Mouse (Mus musculus) right cerebral cortex, postnatal 10 days (tissue): ENCODE measurements around the gene Myo16.
A peak's percentile ranks its signal among the peaks of the same experiment; 100 is the strongest.

ENCODE experiments used
- DNase-seq, 2 experiments: peaks; one replicate each; pipeline ENCODE4 v3.0.0; 2021; ENCODE audit warnings: low spot score in 2 of 2

Gene Myo16

DNA sequence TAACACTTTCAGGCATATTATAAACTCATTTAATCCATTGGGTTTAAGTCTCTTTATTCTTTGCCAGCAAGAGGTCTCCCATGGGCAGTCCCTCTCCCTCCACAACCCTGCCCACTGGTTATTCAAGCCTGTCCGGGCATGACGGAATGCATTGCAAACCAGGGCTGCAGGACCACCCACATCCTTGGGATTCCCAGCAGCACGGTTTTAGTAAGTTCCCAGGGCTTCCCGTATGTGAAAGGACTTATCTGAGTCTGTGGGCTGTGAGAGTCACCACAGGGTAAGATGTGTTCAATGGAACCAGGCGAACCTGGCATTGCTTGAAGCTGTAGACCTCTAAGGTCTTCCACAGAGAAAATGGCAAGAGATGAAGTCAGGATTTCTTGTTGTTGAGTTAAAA, 471.6 kb downstream of the Myo16 start:
- DNase-seq: no peak

- DNase-seq: no peak
Measured at GRCm38 (mm10) chr8:10628725-10629124, 475.0 kb downstream of the Myo16 start.

- DNase-seq: no peak
Measured at GRCm38 (mm10) chr8:10629862-10630261, 476.2 kb downstream of the Myo16 start.

GRCm38 (mm10) chr8:10631006-10631405, 477.3 kb downstream of the Myo16 start:
- no peak for DNase-seq

DNA sequence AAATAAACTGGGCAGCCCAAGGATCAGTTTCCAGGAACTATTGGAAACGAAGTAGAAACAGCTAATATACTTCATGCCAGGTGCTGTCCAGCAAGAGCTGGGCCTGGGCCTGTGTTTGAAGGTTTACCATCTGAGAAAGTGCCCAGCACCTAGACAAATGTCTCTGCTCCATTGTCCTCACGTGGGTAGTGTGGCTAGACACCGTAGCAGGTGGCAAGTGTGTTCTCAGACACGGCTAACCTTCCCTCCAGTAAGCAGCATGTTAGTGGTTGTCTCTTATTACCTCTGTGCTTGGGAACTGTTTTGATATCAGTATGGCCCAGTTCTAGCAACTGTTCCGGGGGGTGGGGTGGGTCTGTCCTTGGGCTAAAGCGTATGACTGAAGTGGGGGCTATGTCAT, 478.9 kb downstream of the Myo16 start:
- DNase-seq: no peak

DNA sequence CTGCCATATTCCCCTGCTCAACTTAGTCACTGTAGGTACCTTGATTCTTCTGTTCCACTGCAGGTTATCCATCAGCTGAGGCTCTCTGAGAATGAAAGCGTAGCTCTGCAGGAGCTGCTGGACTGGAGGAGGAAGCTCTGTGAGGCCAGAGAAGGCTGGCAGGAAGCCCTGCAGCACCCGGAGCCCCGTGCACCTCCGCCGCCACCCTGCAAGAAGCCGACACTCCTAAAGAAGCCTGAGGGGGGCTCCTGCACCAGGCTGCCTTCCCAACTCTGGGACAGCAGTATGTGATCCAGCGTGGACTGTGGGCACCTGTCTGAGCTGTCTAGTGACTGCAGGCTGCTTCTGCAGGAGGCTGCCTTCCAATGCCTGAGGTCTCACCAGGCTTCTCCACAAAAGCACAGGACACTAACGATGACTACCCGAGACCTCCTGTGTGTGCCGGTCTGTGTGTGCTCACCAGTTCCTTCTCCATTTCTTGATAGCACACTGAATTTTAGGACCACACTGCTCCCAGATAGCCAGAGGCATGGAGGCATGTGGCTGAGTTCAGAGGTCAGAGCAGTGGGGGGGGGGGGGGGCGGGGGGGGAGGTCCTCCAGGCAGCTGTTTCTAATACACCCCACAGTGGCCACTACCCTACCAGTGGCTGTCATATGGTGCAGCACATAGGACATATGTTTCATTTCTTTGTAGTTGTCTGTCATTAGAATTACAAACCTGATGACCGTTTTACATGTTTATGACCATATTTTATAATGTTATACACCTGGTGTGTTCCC, 479.8 kb downstream of the Myo16 start:
- DNase-seq: no peak

DNA sequence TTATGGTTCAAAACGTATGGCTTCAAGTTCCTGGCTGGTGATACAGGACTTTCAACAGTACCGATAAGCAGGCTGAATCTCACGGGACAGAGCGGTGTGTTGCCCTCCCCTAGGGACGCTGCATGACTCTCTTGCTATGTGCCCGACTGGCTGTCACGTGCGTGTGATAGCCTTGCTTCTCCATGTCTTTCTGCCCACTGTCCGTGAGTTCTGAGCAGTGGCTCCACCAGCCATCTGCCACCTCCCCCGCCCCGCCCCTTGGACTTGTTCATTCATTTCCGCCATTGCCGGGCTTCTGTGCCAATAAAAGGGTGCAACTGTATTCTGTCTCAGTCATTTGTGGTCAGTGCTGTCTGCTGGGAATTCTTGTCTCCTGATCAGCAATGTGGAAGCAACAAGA, 480.7 kb downstream of the Myo16 start:
- DNase-seq: peak; percentile 35 to 37

DNA sequence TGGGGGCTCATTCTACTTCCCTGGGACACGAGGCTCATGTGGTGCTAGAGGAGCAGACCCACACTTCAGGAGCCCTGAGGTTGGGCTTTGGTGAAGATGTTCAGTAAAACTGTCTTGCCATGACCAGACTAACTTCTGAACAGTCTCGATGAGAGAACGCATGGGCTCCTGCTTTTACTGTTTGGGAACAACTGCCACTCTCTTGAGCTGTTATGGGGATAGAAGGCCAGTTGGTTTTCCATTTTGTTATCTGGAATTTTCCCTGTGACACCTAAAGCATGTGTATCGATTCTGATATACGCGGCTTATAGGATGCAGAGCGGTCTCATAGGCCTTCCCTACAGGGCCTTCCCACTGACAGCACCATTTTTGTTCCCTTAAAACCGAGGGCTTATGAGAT, 485.2 kb downstream of the Myo16 start:
- DNase-seq: no peak

DNA sequence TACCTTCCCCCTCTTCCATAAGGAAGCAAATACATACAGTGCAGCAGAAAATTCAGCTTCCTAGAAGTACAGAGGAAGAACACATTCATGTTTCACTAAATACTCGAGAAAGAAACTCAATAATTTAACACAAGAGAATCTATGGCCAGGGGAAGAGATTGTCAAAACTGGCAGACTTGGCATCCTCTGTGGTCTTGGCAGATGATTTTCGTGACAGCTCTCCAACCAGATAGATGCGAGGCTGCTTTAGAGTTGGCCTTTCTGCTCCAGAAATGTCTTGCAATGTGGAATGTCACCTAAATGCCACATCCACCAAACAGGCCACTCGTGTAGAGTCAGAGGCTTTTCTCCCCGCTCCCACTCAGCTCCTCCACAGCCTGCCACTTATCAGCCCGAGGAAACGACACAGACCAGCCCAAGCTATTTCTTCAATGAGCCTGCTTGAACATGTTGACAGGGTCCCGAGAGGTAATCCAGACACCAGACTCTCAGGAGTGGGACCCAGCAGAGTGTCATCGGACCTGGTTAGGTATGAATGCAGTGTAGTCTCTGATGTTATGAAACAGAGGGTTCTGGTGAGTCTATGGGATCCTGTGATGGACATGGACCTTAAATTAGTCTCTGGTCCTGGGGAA, 486.6 kb downstream of the Myo16 start:
- DNase-seq: no peak

GRCm38 (mm10) chr8:10640859-10641258, 487.1 kb downstream of the Myo16 start:
- no peak for DNase-seq

DNA sequence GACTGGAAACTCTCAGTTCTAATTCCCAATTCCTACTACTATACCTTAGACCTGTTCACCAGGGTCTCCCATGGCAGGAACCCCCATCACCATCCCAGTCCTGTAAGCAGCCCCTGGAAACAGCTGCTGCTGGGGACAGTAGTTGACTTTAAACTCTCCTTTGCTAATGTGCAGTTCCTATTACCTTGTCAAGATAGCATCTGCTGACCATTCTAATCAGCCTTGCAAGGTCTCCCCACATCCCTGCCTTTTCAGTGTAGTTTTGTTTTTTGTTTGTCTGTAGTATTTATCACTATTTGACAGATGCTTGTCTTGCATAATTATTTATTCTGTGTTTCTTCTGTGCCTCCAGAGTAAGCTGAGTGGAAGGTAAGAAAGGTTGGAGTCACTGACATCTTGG, 487.6 kb downstream of the Myo16 start:
- no peak for DNase-seq

GRCm38 (mm10) chr8:10643244-10643643, 489.5 kb downstream of the Myo16 start:
- DNase-seq: no peak

- DNase-seq: no peak
Measured at GRCm38 (mm10) chr8:10644481-10644880, 490.8 kb downstream of the Myo16 start.

DNA sequence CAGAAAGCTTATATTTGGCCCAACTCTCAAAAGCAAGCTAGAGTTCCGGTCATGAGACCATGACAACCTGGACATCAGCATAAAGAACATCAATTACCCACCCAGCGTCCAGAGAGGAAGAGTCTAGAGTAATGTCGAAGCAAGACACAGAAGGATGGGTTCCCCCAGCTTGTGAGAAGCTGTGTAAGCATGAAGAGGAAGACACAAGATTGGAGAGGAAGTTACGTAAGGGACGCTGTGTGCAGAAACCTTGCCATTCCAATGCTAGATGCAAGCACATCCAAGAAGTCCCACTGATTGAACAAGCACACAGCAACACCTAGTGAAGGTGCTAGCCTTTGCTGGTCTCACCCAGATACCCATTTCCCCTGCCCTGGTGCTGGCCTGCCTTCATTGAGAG, 492.0 kb downstream of the Myo16 start:
- no peak for DNase-seq

DNA sequence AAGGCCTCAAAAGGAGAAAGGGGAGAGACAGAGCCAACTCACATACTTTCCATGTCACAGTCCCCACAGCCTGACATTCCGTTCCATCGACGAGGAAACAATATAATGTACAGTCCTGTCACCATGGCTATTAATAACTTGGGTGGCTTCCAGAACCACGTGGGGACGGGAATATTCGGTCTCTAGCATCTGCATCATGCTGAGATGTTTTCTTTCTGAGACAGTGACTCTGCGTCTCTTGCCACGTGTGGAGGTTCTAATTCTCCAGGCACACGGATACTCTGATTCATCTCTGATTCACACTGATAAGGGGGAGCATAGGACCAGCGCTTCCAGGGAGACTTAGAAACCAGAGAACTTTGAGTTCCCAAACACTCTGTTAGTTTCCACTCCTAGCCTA, 492.8 kb downstream of the Myo16 start:
- no peak for DNase-seq

DNA sequence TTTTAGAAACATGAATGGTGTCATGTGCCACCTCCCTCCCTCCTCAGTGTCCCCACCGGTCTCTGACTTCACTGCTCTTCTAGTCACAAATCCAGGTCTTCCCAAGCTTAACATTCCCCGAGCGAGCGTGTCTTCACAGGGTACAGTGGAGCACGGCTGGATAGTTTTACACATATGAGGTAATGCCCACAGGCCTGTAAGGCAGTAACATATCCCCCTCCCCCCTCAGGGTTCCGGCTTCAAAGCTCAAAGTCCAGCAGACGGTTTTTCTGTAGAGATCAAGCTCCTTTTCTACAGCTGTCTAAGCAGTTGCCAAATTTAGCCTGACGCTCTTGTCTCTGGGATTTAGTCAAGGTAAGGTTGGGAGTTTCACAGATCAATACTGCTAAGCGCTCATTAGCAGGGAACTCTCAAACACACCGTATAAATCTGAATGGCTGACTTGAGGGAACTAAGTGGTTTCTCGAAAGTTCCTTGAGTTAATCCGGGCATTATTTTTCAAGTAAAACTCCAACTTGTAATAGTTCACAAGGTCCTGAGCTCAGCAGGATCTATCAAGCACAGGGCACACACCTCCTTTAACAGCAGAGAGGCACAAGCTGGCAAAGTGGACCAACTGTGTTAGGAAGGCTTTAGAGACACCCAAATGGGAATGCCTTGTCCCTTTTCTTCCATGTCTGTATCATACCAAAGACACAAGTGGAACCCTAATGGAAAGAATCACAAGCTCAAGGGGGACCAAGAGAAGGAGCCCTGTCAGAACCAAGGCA, 498.0 kb downstream of the Myo16 start:
- DNase-seq: no peak

- no peak for DNase-seq
Measured at GRCm38 (mm10) chr8:10653282-10653681, 499.6 kb downstream of the Myo16 start.

DNA sequence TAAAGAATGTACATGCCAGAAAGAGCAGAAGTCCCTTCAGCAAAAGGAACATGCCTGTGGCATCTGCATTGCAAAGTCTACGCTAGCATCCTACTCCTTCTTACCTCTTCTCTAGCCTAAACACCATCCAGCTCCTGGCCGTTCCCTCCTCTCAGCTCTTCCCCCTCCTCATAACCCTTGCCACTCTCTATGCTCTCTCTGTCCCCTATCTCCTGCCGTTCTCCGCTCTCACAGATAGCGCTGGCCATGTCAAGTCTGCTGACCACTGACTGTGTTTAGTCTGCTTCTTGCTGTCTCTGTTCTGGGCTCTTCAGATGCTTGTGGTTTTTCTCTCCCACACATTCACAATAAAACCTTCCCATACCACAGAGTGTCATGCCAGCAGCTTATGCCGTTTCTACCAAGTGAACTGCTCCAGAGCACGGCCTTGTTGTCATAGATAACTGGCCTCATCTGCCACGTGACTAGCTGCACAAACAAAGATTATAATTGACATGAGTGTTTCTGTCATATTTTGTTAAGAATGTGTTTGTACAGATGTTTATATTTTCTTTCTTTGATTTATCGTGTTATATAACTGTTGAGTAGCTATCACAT, 501.3 kb downstream of the Myo16 start:
- no peak for DNase-seq

GRCm38 (mm10) chr8:10663770-10664470, 510.2 kb downstream of the Myo16 start:
- DNase-seq: no peak

- DNase-seq: no peak
Measured at GRCm38 (mm10) chr8:10664861-10665543, 511.3 kb downstream of the Myo16 start.

DNA sequence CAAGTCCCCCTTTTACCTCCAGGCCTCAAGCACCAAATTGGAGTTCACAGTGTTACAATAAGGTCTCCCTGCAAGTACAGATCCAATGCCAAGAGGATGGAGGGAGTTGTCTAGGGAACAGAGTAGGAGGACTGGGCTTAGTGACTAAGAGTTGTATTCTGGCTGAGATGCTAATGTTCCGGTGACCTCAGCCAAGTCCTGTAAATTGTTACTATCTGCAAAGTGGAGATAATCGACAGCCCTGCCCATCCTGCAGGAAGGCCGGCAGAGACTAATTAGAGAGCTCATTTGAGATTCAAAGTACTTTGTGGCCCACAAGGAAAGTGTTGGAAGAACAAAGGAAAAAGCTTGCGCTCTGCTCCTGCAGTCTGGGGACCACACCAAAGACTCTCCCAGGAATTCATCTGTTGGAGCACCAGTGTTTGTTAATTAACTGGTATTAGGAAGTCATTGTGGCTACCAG, 512.1 kb downstream of the Myo16 start:
- DNase-seq: no peak
